Mouse (Mus musculus): ENCODE results near the gene Tubd1.

Tubd1 gene

GRCm38 (mm10) chr11:86583990-86584897 lies 39.5 kb downstream of the Tubd1 start:
- no peak for DNase-seq (ENCODE audit: low spot score in 2 of 2)

GRCm38 (mm10) chr11:86584898-86585597 lies 40.3 kb downstream of the Tubd1 start:
- DNase-seq (ENCODE audit: low spot score in 2 of 2): no peak

- no peak for DNase-seq (ENCODE audit: low spot score in 2 of 2)
Measured at GRCm38 (mm10) chr11:86585598-86585984, 40.8 kb downstream of the Tubd1 start.

- no peak for DNase-seq (ENCODE audit: low spot score in 2 of 2)
Measured at GRCm38 (mm10) chr11:86586177-86586867, 41.5 kb downstream of the Tubd1 start.

- no peak for DNase-seq (ENCODE audit: low spot score in 2 of 2)
Measured at GRCm38 (mm10) chr11:86586868-86587792, 42.3 kb downstream of the Tubd1 start.

- DNase-seq (ENCODE audit: low spot score in 2 of 2): no peak
Measured at GRCm38 (mm10) chr11:86587830-86588229, 43.0 kb downstream of the Tubd1 start.

- DNase-seq (ENCODE audit: low spot score in 2 of 2): no peak
Measured at GRCm38 (mm10) chr11:86588583-86589298, 44.0 kb downstream of the Tubd1 start.

- DNase-seq (ENCODE audit: low spot score in 2 of 2): no peak
Measured at GRCm38 (mm10) chr11:86590066-86590465, 45.3 kb downstream of the Tubd1 start.

- peak in 1 of 2 experiments; percentile 41 for DNase-seq (ENCODE audit: low spot score in 2 of 2)
Measured at GRCm38 (mm10) chr11:86590579-86590978, 45.8 kb downstream of the Tubd1 start.

- DNase-seq (ENCODE audit: low spot score in 2 of 2): no peak
Measured at GRCm38 (mm10) chr11:86591301-86591845, 46.6 kb downstream of the Tubd1 start.

- no peak for DNase-seq (ENCODE audit: low spot score in 2 of 2)
Measured at GRCm38 (mm10) chr11:86591931-86592616, 47.3 kb downstream of the Tubd1 start.

- no peak for DNase-seq (ENCODE audit: low spot score in 2 of 2)
Measured at GRCm38 (mm10) chr11:86592993-86593392, 48.2 kb downstream of the Tubd1 start.

GRCm38 (mm10) chr11:86593443-86593842 lies 48.7 kb downstream of the Tubd1 start:
- DNase-seq (ENCODE audit: low spot score in 2 of 2): no peak

GRCm38 (mm10) chr11:86594188-86594876 lies 49.5 kb downstream of the Tubd1 start:
- DNase-seq (ENCODE audit: low spot score in 2 of 2): no peak

- no peak for DNase-seq (ENCODE audit: low spot score in 2 of 2)
Measured at GRCm38 (mm10) chr11:86595366-86595765, 50.6 kb downstream of the Tubd1 start.

GRCm38 (mm10) chr11:86596187-86596960 lies 51.6 kb downstream of the Tubd1 start:
- DNase-seq (ENCODE audit: low spot score in 2 of 2): peak in 1 of 2 experiments; percentile 26

- DNase-seq (ENCODE audit: low spot score in 2 of 2): no peak
Measured at GRCm38 (mm10) chr11:86596976-86597375, 52.2 kb downstream of the Tubd1 start.

GRCm38 (mm10) chr11:86598154-86598553 lies 53.4 kb downstream of the Tubd1 start:
- no peak for DNase-seq (ENCODE audit: low spot score in 2 of 2)
